Mouse (Mus musculus) left cerebral cortex, adult 11 months (tissue): ENCODE measurements around the gene Ifitm10.
"Not testable (repeated sequence)": the region's sequence is repeated elsewhere in the genome, so short reads cannot be mapped to it uniquely, and the experiment has no call there.

Experiments
- DNase-seq: peaks from one replicate; pipeline ENCODE4 v3.0.0; 2022; ENCODE audit warnings: low spot score

The Ifitm10 gene

DNA sequence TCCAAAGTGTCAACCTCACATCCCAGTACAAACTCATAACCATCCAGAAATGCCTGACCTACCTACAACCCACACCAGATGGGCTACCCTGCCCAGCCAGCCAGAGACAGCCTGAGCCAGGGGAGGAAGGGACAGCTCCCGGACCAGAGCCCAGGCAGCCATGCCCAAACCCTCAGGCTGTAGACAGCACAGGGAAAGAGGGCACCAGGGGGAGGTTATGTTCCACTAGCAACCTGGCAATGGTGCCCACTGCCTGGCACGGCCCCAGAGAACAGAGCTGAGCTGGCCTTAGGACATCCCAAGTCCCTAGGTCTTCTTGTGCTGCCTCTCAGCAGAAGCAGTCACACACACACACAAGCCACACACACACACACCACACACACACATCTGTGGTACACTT is 4.7 kb downstream of the Ifitm10 start:
- no peak for DNase-seq

DNA sequence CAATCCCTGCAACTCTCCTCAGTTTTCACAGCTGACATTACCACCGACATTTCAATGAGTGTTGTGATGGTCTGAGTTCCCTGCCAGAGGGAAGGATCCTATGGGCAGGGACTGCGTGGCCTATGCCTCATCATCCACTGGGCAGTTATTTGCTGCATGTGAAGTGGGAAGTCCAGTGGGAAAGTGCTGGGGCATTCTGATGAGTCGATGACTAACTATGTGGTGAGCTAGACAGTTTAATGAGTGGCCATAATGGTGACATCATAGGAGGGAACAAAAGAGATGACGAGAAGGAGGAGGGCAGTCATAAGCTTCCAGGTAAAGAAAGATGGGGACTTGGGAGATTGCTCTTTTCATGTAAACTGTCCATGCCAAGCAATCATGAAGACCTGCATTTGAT is 10.4 kb downstream of the Ifitm10 start:
- DNase-seq, result no peak

DNA sequence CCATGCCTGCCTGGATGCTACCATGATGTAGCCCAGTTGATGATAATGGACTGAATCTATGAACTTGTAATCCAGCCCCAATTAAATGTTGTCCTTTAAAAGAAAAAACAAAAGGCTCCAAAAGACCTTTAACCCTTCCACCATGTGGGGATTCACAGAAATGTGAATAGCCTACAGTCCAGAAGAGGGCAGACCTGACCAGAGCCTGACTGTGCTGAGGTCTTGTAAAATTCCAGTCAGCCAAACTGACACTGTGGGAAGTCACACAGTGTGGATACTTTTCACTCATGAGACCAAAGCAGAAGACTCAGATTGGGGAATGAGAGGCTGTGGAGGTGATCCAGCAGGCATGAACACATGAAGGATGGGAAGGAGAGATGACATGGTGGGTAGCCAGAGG is 12.8 kb downstream of the Ifitm10 start:
- no peak for DNase-seq

DNA sequence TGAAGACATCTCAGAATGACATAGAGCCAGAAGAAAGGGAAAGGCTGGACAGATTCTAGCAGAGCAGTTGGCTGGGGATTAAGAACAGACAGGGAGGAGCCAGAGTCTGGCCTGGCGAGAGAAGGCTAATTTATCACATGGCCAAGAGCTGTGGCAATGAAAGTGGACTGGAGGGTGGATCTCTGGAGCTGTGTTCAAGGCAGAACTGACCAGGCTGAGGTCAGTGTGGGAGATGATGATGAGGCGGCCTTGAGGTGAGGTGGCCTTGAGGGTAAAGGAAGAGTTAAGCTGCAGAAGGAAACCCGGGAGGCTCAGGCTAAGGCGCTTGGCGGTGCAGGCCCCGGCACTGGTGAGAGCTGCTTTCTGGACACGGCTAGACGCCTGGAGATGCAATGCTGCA is 14.4 kb downstream of the Ifitm10 start:
- DNase-seq, result no peak

DNA sequence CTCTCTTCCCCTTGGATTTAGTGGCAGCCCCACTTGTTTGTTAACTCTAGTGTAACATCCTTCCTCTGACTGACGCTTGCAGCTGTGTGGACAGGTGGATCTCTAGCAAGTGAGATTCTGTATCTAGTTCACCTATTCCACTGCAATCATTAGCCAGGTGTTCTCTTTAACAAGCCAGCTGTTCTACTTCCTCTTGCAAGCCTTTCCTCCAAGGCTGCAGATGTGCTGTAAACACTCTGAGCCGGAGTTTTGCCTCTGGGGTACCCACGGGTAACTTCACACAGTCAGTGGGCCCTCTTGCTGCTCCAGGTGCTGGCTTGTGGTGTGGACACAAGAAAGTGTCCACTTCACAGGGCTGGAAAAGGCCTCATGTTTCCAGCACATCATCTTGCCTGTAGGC is 16.0 kb downstream of the Ifitm10 start:
- DNase-seq, result no peak

DNA sequence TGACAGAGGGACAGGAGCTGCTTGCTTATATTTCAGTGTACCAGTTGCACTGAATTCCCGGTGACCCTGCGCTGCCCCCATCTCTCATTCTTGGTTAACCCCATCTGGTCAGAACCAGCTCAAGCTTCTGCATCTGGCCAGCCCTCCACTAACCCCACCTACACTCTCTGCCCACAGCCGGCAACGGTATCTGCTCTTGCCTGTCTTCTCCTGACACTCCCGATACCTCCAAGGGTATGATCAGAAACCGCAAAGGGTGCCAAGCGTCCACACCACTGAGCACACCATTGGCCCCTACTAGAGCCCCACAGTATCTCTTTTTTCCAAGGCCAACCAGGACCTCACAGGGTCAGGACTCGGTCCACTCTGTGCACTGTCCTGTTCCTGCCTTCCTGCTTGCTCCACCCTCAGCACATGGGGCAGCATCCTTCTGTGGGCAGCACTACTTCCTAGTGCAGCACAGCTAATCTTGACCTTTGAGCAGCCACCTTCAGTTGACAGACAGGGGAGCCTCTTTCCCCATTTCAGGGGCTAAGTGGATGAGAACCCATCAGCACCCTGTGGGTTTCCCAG is 18.8 kb downstream of the Ifitm10 start:
- DNase-seq, result no peak

DNA sequence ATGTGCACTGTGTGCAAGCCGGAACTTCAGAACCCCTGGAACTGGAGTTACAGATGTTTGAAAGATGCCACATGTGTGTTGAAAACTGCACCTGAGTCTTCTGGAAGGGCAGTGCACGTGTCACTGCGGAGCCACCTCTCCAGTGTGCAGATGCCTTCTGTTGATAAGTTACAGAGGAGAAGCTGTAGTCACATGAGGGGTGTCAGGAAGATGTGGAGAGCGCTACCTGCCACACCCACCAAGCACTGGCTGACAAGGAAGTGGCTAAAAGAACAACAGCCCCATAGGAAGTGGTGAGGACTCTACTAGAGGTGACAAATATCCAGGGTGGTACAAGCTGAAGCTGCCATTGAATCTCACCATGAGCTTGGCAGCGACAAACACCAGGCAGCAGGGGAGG is 19.7 kb downstream of the Ifitm10 start:
- no peak for DNase-seq

DNA sequence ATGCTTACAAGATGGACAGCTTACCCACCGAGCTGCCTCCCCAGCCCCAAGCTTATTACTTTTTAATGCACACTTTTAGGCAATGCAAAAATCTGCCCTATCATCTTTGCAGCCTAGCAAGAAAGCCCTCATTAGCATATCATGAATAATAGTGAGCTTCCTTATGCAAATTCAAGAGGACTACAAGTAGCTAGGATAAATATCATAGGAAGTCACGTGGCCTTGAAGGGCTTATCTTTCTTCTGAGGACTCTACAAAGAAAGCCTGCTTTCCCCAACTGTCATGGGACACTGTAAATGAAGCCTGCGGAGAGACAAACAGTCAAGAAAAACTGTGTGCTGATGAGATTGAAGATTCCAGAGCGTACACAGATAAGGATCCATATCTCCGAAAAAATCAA is 22.0 kb downstream of the Ifitm10 start:
- DNase-seq, result no peak

DNA sequence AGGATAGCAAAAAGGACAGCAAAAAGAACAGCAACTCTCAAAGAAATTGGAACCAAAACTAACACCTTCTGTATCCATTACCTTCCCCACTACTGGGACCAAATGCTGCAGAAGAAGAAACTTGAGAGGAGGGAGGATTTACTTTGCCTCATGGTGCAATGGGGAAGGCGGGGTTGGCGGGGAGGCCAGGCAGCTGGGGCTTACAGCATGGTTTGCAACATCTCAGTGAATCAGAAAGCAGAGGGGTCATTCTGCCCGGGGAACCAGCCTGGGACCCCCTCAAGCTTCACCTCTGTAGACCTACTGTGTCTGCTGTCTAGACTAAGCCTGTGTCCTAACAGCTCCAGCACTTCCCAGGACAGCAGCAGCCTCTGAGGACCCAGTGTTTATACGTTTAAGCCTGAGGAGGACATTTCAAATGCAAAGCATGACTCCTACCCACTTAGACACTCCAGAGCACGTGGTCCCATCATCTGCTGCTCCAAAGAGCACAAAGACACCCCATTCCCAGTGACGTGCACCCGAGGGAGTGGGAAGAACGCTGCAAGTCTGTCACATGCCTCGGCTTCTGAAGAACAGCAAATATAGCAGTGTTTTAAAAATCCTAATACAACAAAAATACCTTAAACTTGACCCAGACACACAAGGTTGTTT is 24.1 kb downstream of the Ifitm10 start:
- DNase-seq, result no peak

DNA sequence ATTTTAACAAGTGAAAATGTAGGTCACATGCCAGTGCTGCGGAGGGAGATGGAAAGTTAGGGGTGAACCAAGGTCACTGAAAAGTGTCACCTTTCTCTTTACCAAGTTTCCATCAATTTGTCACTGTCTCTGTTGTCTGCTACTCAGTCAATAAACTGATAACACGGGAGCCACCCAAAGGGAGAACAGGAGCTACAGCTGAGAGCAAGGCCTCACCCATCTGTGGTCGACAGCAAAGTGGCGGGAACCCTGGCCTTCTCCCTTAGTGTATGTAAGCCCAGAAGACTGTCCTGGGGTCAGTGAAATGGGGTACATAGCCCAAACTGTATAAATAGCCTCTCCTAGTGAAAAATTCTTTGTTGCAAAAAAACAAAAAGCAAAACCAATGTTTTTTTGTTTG is 26.0 kb downstream of the Ifitm10 start:
- DNase-seq, result no peak

DNA sequence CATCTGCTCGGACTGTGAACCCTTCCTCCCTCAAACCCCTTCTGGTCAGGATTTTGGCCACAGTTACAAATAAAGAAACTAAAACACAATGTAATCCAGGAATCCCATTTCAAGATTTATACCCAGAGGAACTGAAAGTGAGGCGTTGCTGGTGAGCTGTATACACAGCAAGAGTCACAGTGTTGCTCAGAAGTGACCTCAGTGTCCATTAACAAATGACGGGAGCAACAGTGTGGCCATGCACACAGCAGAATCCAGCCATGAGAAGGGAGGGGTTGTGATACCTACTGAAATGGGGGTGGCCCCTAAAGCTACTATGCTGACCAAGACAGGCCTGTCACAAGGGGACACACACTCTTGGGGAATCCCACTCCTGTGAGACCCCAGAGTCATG is 31.3 kb downstream of the Ifitm10 start:
- DNase-seq, result no peak

DNA sequence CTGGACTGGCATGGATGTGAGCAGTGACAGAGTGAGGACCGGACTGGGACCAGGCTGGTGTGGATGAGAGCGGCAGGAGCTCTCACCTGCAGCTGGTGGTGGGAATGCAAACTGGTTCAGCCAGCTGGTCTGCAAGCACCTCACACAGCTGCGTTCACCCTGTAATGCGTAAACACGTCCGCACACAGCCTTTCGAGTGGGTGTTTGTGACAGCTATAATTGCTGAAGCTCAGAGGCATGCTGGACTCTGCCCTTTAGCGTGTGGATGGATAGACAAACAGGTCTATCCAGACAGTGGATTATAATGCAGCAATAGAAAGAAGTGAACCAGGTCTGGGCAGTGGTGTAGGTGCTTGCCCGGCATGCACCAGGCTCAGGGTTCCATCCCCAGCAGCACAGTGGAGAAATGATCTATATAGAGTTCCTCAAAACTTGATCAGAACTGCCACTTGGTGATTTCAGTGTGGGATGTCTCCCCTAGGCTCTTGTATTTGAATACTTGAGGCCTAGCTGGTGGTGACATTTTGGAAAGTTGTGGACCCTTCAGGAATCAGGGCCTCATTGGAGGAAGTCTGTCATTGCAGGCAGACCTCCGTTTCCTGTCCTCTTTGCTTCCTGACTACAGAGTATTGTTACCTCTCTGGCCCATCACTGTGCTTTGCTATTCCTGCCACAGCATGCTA is 31.8 kb downstream of the Ifitm10 start:
- DNase-seq, result no peak

DNA sequence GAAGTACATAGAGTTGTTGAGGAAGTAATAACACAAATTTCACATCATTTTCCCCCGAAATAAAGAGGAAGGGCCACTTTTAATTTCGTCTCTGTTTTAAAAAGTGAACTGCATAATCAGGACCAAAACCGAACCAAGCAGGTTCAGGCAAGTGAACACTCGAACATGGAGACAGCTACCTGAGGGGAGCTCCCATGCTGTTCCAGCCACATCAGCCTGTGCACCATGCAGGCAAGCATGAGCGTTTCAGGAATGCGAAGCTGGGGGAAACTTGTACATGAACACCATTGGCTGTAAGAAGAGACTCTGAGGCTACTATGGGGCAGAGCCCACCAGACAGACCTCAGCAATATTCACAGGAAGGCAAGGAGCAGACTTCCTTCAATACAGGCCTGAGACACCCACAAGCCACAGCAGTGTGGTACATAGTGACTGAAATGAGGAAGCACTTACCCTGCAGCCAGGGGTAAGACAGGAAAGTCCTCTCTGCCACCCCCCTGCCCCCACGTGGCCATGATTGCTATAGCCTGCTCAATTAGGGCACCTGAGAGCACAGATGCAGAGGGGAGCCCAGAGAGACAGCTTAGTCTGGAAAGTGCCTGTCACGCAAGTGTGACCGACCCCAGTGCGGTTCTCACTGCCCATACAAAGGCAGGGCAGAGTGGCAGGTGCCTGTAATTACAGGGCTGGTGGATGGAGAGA is 33.1 kb downstream of the Ifitm10 start:
- DNase-seq, result no peak

DNA sequence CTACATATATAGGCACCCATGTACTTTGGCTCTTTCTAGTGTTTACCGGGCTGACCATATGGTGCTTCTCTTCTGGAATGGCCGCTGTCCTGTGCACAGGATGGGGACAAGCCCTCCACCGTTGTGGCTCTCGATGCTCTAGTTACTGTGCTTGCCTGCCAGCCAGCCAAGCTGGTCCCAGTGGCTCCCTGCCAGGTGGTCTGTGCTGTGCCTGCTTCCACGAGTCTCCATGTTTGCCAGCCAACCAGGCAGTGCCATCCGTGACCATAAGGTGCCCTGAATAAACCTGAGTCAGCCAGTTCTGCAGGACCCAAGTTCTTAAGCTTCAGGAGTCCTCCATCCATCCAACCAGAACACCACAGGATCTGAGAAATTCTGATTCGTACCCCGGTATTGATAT is 38.4 kb downstream of the Ifitm10 start:
- no peak for DNase-seq

DNA sequence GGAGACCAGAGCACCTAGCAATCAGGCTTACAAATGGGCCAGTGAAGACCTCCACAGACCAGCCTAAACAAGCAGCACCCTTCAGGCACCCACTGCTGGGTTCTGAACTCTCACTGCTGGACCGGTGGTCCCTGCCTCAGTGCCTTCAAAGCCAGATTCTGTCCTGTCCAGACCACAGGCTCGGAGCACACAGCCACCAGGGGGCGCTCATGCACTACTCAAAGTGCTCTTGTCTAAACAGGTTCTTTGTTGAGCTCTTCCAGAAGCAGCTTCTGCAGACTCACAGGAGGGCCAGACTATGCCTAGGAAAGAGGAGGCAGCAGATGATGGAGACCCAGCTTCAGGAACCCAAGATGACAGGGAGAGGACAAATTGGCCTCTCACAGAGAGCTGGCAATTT is 39.3 kb downstream of the Ifitm10 start:
- peak; percentile 75 for DNase-seq

DNA sequence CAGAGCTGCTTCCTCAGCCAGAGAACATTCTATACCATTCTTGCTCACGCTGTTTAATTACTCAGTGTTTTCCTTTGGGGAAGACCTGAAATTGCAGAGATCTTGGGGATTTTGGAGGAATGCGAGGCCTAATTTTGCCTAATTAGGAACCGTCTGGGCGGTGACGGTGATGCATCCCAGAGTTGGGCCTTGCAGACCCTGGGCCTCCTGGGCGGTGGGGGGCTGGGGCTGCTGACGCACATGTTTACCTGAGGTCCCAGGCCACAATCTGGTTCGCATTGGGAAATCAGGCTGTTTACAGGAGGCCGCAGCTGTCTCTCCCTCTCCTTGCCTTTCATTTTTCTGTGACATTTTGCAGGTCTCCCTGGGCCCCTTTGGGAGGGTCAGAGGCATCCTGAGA is 40.8 kb downstream of the Ifitm10 start:
- not testable (repeated sequence) for DNase-seq

DNA sequence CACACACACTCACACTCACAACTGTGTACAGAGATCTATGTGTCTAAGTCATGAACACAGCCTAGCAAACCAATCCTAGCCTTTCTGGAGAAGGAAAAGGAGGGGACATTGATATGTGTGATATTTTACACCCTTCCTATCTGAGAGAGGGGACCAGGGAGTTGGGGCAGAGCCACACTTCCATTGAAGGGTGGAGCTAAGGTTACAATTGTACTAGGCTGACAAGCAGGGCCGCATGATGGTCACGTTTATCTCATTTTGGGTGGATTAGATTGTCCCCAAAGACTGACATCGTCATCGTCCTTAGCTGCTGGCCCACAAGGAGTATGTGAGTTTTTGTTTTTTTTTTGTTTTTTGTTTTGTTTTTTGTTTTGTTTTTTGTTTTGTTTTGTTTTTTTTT is 42.3 kb downstream of the Ifitm10 start:
- no peak for DNase-seq

DNA sequence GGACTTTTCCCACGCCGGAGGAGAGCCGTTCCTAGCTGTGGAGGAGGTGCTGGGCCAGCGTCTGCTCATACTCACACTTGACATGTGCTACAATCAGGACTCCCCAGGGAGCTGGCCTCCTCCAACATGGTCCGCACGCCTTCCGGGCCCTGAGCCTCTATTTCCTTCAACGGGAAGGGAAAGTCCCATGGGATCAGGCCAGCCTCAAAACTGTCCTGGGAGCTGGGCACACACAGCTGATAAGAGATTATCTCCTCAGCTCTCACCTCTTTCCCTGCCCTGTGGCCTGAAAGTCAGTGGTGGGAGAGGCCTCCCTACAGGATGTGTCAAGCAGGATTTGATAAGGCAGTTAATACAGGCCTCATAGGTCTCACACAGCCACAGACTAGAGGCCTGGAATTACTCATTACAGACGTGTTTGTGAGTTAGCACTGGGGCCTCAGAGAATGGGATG is 43.3 kb downstream of the Ifitm10 start:
- DNase-seq, result no peak

DNA sequence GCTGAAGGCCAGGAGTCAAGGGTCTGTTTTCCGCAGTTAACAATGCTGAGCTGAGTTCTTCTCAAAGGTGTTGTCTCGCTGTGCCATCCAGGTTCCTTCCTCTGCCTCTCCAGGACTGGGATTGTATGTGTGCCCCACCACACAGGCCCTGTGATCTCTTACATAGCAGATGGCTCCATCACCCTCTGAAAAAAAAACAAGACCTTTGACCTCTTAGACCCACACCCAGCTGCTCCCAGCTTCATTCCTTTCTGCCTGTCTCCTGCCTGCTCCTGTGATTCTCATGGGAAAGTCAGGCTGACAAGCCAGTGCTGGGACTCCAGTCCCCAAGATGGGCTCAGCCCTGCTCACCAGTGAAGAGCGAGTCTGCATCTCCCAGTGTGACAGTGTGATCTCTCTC is 45.0 kb downstream of the Ifitm10 start:
- no peak for DNase-seq

DNA sequence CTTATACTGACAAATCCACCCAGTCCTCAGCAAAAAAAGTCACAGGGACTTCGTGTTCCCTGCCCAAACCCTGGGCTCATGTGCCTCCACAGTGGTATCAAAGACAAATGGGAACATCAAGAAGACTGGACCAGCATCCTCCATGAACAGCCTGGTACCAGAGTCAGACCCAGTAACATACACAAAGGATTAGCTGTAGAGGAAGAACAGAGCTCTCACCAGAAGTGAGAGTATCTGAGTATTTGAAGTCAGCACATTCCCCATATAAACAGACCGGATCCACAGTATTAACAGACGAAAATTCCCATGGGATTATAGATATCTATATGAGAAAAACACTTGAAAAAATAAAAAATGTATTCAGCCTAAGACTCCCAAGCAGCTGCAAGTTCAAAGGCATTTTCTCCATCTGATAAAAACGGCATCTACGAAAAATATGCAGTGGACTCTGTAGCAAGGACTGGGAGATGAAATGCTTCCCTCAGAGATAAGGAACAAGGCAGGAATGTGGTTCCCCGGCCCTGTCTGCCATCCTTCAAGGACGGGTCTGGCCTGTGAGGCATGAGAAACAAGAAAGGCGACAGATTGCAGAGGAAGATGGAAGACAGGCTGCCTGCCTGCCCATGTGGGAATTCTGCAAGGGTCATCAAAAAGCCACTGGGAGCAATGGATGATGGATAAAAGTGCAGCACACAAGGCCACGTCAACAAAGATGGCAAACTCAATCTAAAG is 46.7 kb downstream of the Ifitm10 start:
- DNase-seq, result no peak

DNA sequence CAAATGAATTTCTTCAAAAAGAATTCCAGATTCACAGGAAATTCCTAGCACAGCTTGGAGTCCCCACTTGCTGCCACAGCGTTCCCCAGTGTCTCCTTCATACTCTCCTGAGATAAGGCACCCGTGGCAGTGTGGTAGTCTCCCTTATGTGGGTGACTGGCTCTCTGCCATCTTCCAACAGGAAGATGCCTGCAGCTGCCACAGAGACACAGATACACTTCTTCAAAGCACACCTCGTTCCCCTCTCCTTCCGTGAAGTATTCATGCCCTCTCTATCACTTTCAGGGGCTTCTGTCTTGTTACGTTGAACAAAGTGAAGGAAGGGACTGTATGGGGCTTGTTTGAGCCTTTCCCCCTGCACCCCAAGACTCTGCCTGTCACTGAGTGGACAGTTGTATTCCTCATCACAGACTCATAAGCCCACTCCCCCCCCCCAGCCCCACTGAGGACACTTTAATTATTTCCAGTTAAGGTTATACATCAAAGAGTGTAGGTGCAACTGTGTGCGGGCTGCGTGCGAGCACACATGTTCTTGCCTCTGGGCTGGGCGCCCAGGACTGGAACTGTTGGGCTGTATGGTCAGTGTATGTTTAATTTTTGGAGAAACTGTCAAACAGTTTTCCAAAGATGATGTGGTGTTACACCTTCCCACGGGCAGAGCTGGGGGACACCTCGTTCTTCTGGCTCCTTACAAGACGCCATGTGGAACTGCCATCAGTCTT is 50.0 kb downstream of the Ifitm10 start:
- DNase-seq, result no peak

DNA sequence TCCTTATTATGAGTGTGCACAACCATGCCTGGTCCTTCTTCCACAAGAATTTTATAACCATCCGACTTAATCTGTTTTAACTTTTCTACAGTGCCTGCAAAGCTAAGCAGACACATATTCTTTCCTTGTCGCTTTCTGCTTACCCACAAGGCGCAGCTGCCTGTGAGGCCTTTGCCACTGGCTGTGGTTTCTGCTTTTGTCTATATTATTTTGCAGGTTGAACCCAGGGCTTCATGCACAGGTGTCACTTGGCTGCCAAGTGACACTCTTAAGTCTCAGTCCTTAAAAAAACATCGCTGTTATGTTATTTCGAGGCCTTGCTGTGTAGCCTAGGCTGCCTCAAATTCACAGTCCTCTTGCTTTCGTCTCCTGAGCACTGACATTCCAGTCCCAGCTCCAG is 50.9 kb downstream of the Ifitm10 start:
- no peak for DNase-seq
